Comparison of ENCODE assay signal across 9 mouse cellular contexts in the genomic region with DNA sequence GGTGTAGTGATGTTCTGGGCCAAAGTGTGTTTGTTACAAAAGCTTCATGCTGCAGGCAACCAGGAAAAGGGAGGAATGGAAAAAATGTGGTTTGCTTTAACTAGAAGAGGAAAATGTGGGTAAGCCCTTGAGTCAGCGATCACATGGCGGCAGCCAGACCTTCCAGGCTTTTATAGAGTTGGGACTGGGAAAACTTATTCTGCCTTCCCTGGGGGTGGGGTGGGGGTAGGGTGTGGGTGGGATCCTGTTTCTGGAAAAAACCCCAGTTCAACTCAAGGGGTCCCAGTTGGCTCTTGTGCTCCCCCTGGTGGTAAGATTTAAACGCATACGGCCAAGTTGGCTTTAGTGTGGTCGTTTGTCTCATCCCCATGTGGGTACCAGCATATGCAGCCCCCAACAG. TPM values are rescaled to one million over a fixed set of nuclear protein-coding genes. Genes with fewer than 3 reads are reported as not detected.
DNase-seq lines count a peak whose midpoint lies in the region; ATAC-seq and TF ChIP-seq lines count a peak whose summit lies in the region.
"Had no signal": no experiment of that assay in that cellular context is flagged by ENCODE, and none has a peak within 500 bp of the region (broad histone marks: within the 10 kb centered on the region; RNA-seq: fewer than 3 reads in every experiment).

No protein-coding gene starts in this region.

- H3K79me2 ChIP-seq in C2C12 (ENCODE audit: control insufficient read depth, insufficient read depth), result peaks cover 15% of the 10 kb centered on the region

- no peaks in the 10 kb centered on the region for H3K9me3 ChIP-seq in hindbrain, embryonic 10.5 days
- H3K9me3 ChIP-seq in hindbrain, embryonic 12.5 days (replicated peaks), result no peaks in the 10 kb centered on the region
- H3K9me3 ChIP-seq in limb, embryonic 11.5 days (ENCODE audit: control insufficient read depth, low read length), result no peaks in the 10 kb centered on the region
- H3K9me3 ChIP-seq: midbrain, embryonic 12.5 days had no signal

- no peaks in the 10 kb centered on the region for H3K36me3 ChIP-seq in hindbrain, embryonic 10.5 days
- no peaks in the 10 kb centered on the region for H3K36me3 ChIP-seq in hindbrain, embryonic 12.5 days
- H3K36me3 ChIP-seq in C2C12 (ENCODE audit: control insufficient read depth, insufficient read depth), result no peaks in the 10 kb centered on the region
- no peaks in the 10 kb centered on the region for H3K36me3 ChIP-seq in limb, embryonic 11.5 days (ENCODE audit: control insufficient read depth, insufficient read depth, low read length)
- H3K36me3 ChIP-seq: midbrain, embryonic 12.5 days had no signal

- no peak overlapping the region for H3K4me3 ChIP-seq in hindbrain, embryonic 10.5 days
- H3K4me3 ChIP-seq in hindbrain, embryonic 12.5 days, result no peak overlapping the region
- no peak overlapping the region for H3K4me3 ChIP-seq in C2C12 (ENCODE audit: insufficient read depth, poor library complexity, severe bottlenecking)
- no peak overlapping the region for H3K4me3 ChIP-seq in bone marrow, adult 2 months (replicated peaks; ENCODE audit: control insufficient read depth, low read depth, low read length)
- no peak overlapping the region for H3K4me3 ChIP-seq in limb, embryonic 11.5 days (ENCODE audit: low read depth, low read length)
- H3K4me3 ChIP-seq: midbrain, embryonic 12.5 days had no signal

- H3ac ChIP-seq in C2C12 (ENCODE audit: control insufficient read depth, insufficient read length, low read depth), result no peak overlapping the region

- DNase-seq in hindbrain, embryonic 10.5 days (ENCODE audit: low spot score), result peak; percentile 56
- DNase-seq in limb, embryonic 11.5 days (ENCODE audit: low spot score), result peak; percentile 69
- no peak for DNase-seq in left cerebral cortex, postnatal 10 days (ENCODE audit: extremely low spot score in 1 of 2, low spot score in 2 of 2)
- no peak for DNase-seq in yolk sac, embryonic 10.5 days (ENCODE audit: low spot score)
- DNase-seq in ovary, postnatal 36 days (ENCODE audit: low spot score), result no peak

- WGBS in hindbrain, embryonic 10.5 days, result 27% methylated on average over 5 of the region's 5 CpGs
- WGBS in hindbrain, embryonic 12.5 days, result 31% methylated on average over 5 of the region's 5 CpGs
- 13% methylated on average over 5 of the region's 5 CpGs for WGBS in bone marrow, adult 2 months
- WGBS in limb, embryonic 11.5 days, result 25% methylated on average over 5 of the region's 5 CpGs

- no peak for ATAC-seq in hindbrain, embryonic 12.5 days (ENCODE audit: low FRiP score)
- ATAC-seq in limb, embryonic 11.5 days (ENCODE audit: insufficient number of reproducible peaks, low FRiP score, low TSS enrichment, low read depth), result no peak

- H3K79me3 ChIP-seq in C2C12 (ENCODE audit: low read depth), result peaks cover 11% of the 10 kb centered on the region

- no peak overlapping the region for H3K9ac ChIP-seq in hindbrain, embryonic 12.5 days
- H3K9ac ChIP-seq in limb, embryonic 11.5 days (ENCODE audit: low read length), result no peak overlapping the region
- H3K9ac ChIP-seq: midbrain, embryonic 12.5 days had no signal

- TF ChIP-seq CTCF in C2C12 (IDR thresholded peaks at IDR 0.05; ENCODE audit: control insufficient read depth, insufficient read depth, insufficient read length), result peak; percentile 47
- TF ChIP-seq CTCF in bone marrow, adult 2 months (IDR thresholded peaks at IDR 0.05; ENCODE audit: control insufficient read depth, insufficient read depth, low read length), result peak; percentile 65

- TF ChIP-seq POLR2A in bone marrow, adult 2 months (IDR thresholded peaks at IDR 0.05; ENCODE audit: borderline replicate concordance, control insufficient read depth, low read depth, low read length), result no peak

- no peak overlapping the region for H3K4me2 ChIP-seq in hindbrain, embryonic 12.5 days (replicated peaks)
- no peak overlapping the region for H3K4me2 ChIP-seq in limb, embryonic 11.5 days (ENCODE audit: low read depth, severe bottlenecking)
- H3K4me2 ChIP-seq: midbrain, embryonic 12.5 days had no signal

- no peak overlapping the region for H3K27ac ChIP-seq in hindbrain, embryonic 10.5 days
- no peak overlapping the region for H3K27ac ChIP-seq in hindbrain, embryonic 12.5 days
- no peak overlapping the region for H3K27ac ChIP-seq in bone marrow, adult 2 months (ENCODE audit: control insufficient read depth, insufficient read depth, low read depth, low read length, poor library complexity)
- H3K27ac ChIP-seq in limb, embryonic 11.5 days (replicated peaks; ENCODE audit: low read depth, low read length), result no peak overlapping the region
- H3K27ac ChIP-seq: midbrain, embryonic 12.5 days had no signal

- H3K4me1 ChIP-seq in hindbrain, embryonic 10.5 days (replicated peaks), result peaks cover 20% of the 10 kb centered on the region
- peaks cover 14% of the 10 kb centered on the region for H3K4me1 ChIP-seq in hindbrain, embryonic 12.5 days
- no peaks in the 10 kb centered on the region for H3K4me1 ChIP-seq in bone marrow, adult 2 months (ENCODE audit: control insufficient read depth, insufficient read depth, low read length)
- 0 out of 2 replicates have a peak, but pooled peaks cover 6% of the 10 kb centered on the region for H3K4me1 ChIP-seq in limb, embryonic 11.5 days (ENCODE audit: control insufficient read depth, insufficient read depth, low read length)

- H3K27me3 ChIP-seq in hindbrain, embryonic 10.5 days (ENCODE audit: insufficient read depth, poor library complexity, severe bottlenecking), result peaks cover 34% of the 10 kb centered on the region
- peaks cover 32% of the 10 kb centered on the region for H3K27me3 ChIP-seq in hindbrain, embryonic 12.5 days
- no peaks in the 10 kb centered on the region for H3K27me3 ChIP-seq in C2C12 (ENCODE audit: control insufficient read depth, insufficient read depth, insufficient read length)
- peaks cover 13% of the 10 kb centered on the region for H3K27me3 ChIP-seq in limb, embryonic 11.5 days (ENCODE audit: control insufficient read depth, insufficient read depth, low read length)

- intact Hi-C loops in left cerebral cortex, postnatal 10 days (cut with DNase I), result loop anchor here (5.0 kb wide), 1 partner anchor 99 kb away; no protein-coding TSS in a partner anchor

TF ChIP-seq in C2C12, 6 proteins besides CTCF, POLR2A, EP300 and RAD21:
- TF ChIP-seq MAX (IDR thresholded peaks at IDR 0.05) (no peak), USF1 (IDR thresholded peaks at IDR 0.05; ENCODE audit: low read depth) (peak; percentile 62)

RNA-seq across cellular contexts. Expression of a gene that starts 3.5 kb away (rescaled TPM):
- polyA plus RNA-seq in hindbrain, embryonic 10.5 days (2016; fragmentation: Nextera tagmentation; extraction: Ambion mirVana), result 35.9 and 39.9 TPM in 2 replicates
- 49.2 and 54.1 TPM in 2 replicates for polyA plus RNA-seq in hindbrain, embryonic 12.5 days (2016; fragmentation: Nextera tagmentation; extraction: Ambion mirVana)
- 236 TPM for polyA plus RNA-seq in C2C12 (2012; fragmentation: generic; extraction: Trizol)
- 60.4 and 90.4 TPM in 2 replicates for polyA plus RNA-seq in bone marrow, adult 2 months (2011; ENCODE audit: insufficient read depth, insufficient read length, low replicate concordance, missing spikeins)
- 40.2 and 42.4 TPM in 2 replicates for polyA plus RNA-seq in limb, embryonic 11.5 days (2014; fragmentation: Nextera tagmentation; extraction: Ambion mirVana)
- 10 to 100 TPM; 56.6 to 57.5 TPM for total RNA-seq in left cerebral cortex, postnatal 10 days (2021)

RNA-seq across cellular contexts. Expression of a gene that starts 48.5 kb away (rescaled TPM):
- 3.9 and 7.1 TPM in 2 replicates for polyA plus RNA-seq in hindbrain, embryonic 10.5 days (2016; fragmentation: Nextera tagmentation; extraction: Ambion mirVana)
- polyA plus RNA-seq in hindbrain, embryonic 12.5 days (2016; fragmentation: Nextera tagmentation; extraction: Ambion mirVana), result 11.3 and 11.5 TPM in 2 replicates
- polyA plus RNA-seq in C2C12 (2012; fragmentation: generic; extraction: Trizol), result 0.04 TPM
- polyA plus RNA-seq in bone marrow, adult 2 months (2011; ENCODE audit: insufficient read depth, insufficient read length, low replicate concordance, missing spikeins), result 83.1 and 147 TPM in 2 replicates
- 6.1 and 6.7 TPM in 2 replicates for polyA plus RNA-seq in limb, embryonic 11.5 days (2014; fragmentation: Nextera tagmentation; extraction: Ambion mirVana)
- 10 to 100 TPM; 23.4 to 28.2 TPM for total RNA-seq in left cerebral cortex, postnatal 10 days (2021)

Comparison
In these comparisons a context has a peak if more than half of its experiments do, and no peak if none do; other contexts are left out.
1. DNase-seq: peak in hindbrain, embryonic 10.5 days (single experiment) and limb, embryonic 11.5 days (single experiment); none in left cerebral cortex, postnatal 10 days (0 of 2), yolk sac, embryonic 10.5 days (single experiment) and ovary, postnatal 36 days (single experiment).